Comparison of ENCODE assay signal across 9 mouse cellular contexts in genomic region chr2:27934831-27935230, GRCm38 (mm10). TPM values are rescaled to one million over a fixed set of nuclear protein-coding genes. Genes with fewer than 3 reads are reported as not detected.
DNase-seq lines count a peak whose midpoint lies in the region; ATAC-seq lines count a peak whose summit lies in the region.
"Had no signal": no experiment of that assay in that cellular context is flagged by ENCODE, and none has a peak within 500 bp of the region (broad histone marks: within the 10 kb centered on the region; RNA-seq: fewer than 3 reads in every experiment).

No protein-coding gene starts in this region.

- no peaks in the 10 kb centered on the region for H3K9me3 ChIP-seq in forebrain, embryonic 16.5 days (ENCODE audit: control insufficient read depth, low read length)
- H3K9me3 ChIP-seq in forebrain, embryonic 15.5 days, result no peaks in the 10 kb centered on the region
- H3K9me3 ChIP-seq in kidney, embryonic 16.5 days (ENCODE audit: low read length), result no peaks in the 10 kb centered on the region
- H3K9me3 ChIP-seq in heart, embryonic 15.5 days (replicated peaks), result no peaks in the 10 kb centered on the region
- H3K9me3 ChIP-seq in neural tube, embryonic 15.5 days (replicated peaks), result no peaks in the 10 kb centered on the region

- DNase-seq in kidney, postnatal 10 days, result no peak
- no peak for DNase-seq in Muller cell, postnatal 12 days (ENCODE audit: inconsistent ontology term)
- DNase-seq in right cerebral cortex, postnatal 36 days (ENCODE audit: low spot score in 2 of 2), result no peak
- DNase-seq: thymus, postnatal 14 days had no signal

- no peak overlapping the region for H3K4me3 ChIP-seq in forebrain, embryonic 16.5 days (replicated peaks; ENCODE audit: low read length)
- H3K4me3 ChIP-seq in forebrain, embryonic 15.5 days, result no peak overlapping the region
- no peak overlapping the region for H3K4me3 ChIP-seq in kidney, embryonic 16.5 days (ENCODE audit: low read length)
- no peak overlapping the region for H3K4me3 ChIP-seq in heart, embryonic 15.5 days
- H3K4me3 ChIP-seq in neural tube, embryonic 15.5 days (replicated peaks), result no peak overlapping the region

- no peaks in the 10 kb centered on the region for H3K27me3 ChIP-seq in forebrain, embryonic 16.5 days (replicated peaks; ENCODE audit: control insufficient read depth, insufficient read depth, low read length)
- H3K27me3 ChIP-seq in forebrain, embryonic 15.5 days, result no peaks in the 10 kb centered on the region
- no peaks in the 10 kb centered on the region for H3K27me3 ChIP-seq in kidney, embryonic 16.5 days (ENCODE audit: insufficient read depth, low read length)
- H3K27me3 ChIP-seq in heart, embryonic 15.5 days, result no peaks in the 10 kb centered on the region
- peaks cover 3% of the 10 kb centered on the region; the same call in 1 of the 2 replicates for H3K27me3 ChIP-seq in neural tube, embryonic 15.5 days (replicated peaks)

- H3K4me1 ChIP-seq in forebrain, embryonic 16.5 days (replicated peaks; ENCODE audit: control insufficient read depth, insufficient read depth, low read length), result peaks cover 21% of the 10 kb centered on the region
- peaks cover 21% of the 10 kb centered on the region for H3K4me1 ChIP-seq in forebrain, embryonic 15.5 days
- H3K4me1 ChIP-seq in kidney, embryonic 16.5 days (ENCODE audit: insufficient read depth, low read length), result peaks cover 33% of the 10 kb centered on the region
- peaks cover 68% of the 10 kb centered on the region for H3K4me1 ChIP-seq in heart, embryonic 15.5 days (replicated peaks)
- peaks cover 33% of the 10 kb centered on the region for H3K4me1 ChIP-seq in neural tube, embryonic 15.5 days

- WGBS in forebrain, embryonic 16.5 days, result 88% methylated on average over 9 of the region's 9 CpGs
- WGBS in forebrain, embryonic 15.5 days, result 86% methylated on average over 9 of the region's 9 CpGs
- 59% methylated on average over 9 of the region's 9 CpGs for WGBS in kidney, embryonic 16.5 days
- 24% methylated on average over 9 of the region's 9 CpGs for WGBS in heart, embryonic 15.5 days
- WGBS in neural tube, embryonic 15.5 days, result 89% methylated on average over 9 of the region's 9 CpGs

- 0 out of 2 replicates have a peak overlapping the region, but pooled peaks have one; percentile 14 for H3K27ac ChIP-seq in forebrain, embryonic 16.5 days (ENCODE audit: low read length)
- H3K27ac ChIP-seq in forebrain, embryonic 15.5 days (replicated peaks), result no peak overlapping the region
- H3K27ac ChIP-seq in kidney, embryonic 16.5 days (ENCODE audit: low read length), result peak overlapping the region; percentile 57
- H3K27ac ChIP-seq in heart, embryonic 15.5 days, result peak overlapping the region; percentile 87
- H3K27ac ChIP-seq in neural tube, embryonic 15.5 days (replicated peaks), result 0 out of 2 replicates have a peak overlapping the region, but pooled peaks have one; percentile 18

- H3K9ac ChIP-seq in forebrain, embryonic 16.5 days (replicated peaks; ENCODE audit: low read depth, low read length), result no peak overlapping the region
- no peak overlapping the region for H3K9ac ChIP-seq in forebrain, embryonic 15.5 days (replicated peaks)
- H3K9ac ChIP-seq in kidney, embryonic 16.5 days (replicated peaks; ENCODE audit: low read length), result 0 out of 2 replicates have a peak overlapping the region, but pooled peaks have one; percentile 20
- H3K9ac ChIP-seq in heart, embryonic 15.5 days, result 0 out of 2 replicates have a peak overlapping the region, but pooled peaks have one; percentile 1
- no peak overlapping the region for H3K9ac ChIP-seq in neural tube, embryonic 15.5 days (replicated peaks)

- no peak overlapping the region for H3K4me2 ChIP-seq in forebrain, embryonic 16.5 days (ENCODE audit: low read length)
- H3K4me2 ChIP-seq in forebrain, embryonic 15.5 days (replicated peaks), result no peak overlapping the region
- no peak overlapping the region for H3K4me2 ChIP-seq in kidney, embryonic 16.5 days (replicated peaks; ENCODE audit: low read depth, low read length)
- H3K4me2 ChIP-seq in heart, embryonic 15.5 days, result peak overlapping the region; percentile 36
- H3K4me2 ChIP-seq in neural tube, embryonic 15.5 days, result no peak overlapping the region

- no peaks in the 10 kb centered on the region for H3K36me3 ChIP-seq in forebrain, embryonic 16.5 days (ENCODE audit: control insufficient read depth, insufficient read depth)
- no peaks in the 10 kb centered on the region for H3K36me3 ChIP-seq in forebrain, embryonic 15.5 days
- H3K36me3 ChIP-seq in kidney, embryonic 16.5 days (ENCODE audit: insufficient read depth, low read length), result no peaks in the 10 kb centered on the region
- H3K36me3 ChIP-seq in heart, embryonic 15.5 days, result no peaks in the 10 kb centered on the region
- no peaks in the 10 kb centered on the region for H3K36me3 ChIP-seq in neural tube, embryonic 15.5 days

- no peak for ATAC-seq in forebrain, embryonic 16.5 days
- no peak for ATAC-seq in forebrain, embryonic 15.5 days (replicated peaks)
- ATAC-seq in kidney, embryonic 16.5 days (ENCODE audit: low FRiP score, low TSS enrichment), result no peak
- ATAC-seq in heart, embryonic 15.5 days (replicated peaks; ENCODE audit: insufficient number of reproducible peaks, insufficient read depth, low FRiP score, low read depth), result peak; percentile 51; the same call in 1 of the 2 replicates
- no peak for ATAC-seq in neural tube, embryonic 15.5 days (ENCODE audit: low FRiP score)

RNA-seq across cellular contexts. Expression of gene Col5a1, which starts 48.6 kb away (rescaled TPM):
- polyA plus RNA-seq in forebrain, embryonic 16.5 days (2015; fragmentation: Nextera tagmentation; extraction: Ambion mirVana), result 4.8 and 8.7 TPM in 2 replicates
- polyA plus RNA-seq in forebrain, embryonic 15.5 days (2015; fragmentation: Nextera tagmentation; extraction: Ambion mirVana), result 5.4 and 5.9 TPM in 2 replicates
- 50.1 and 55.8 TPM in 2 replicates for polyA plus RNA-seq in kidney, embryonic 16.5 days (2015; fragmentation: Nextera tagmentation; extraction: Ambion mirVana)
- 71.0 and 89.5 TPM in 2 replicates for polyA plus RNA-seq in heart, embryonic 15.5 days (2015; fragmentation: Nextera tagmentation; extraction: Ambion mirVana)
- 21.5 and 29.0 TPM in 2 replicates for polyA plus RNA-seq in neural tube, embryonic 15.5 days (2015; fragmentation: Nextera tagmentation; extraction: Ambion mirVana)

Comparison
In these comparisons a context has a peak if more than half of its experiments do, and no peak if none do; other contexts are left out.
1. H3K9ac ChIP-seq: peak in kidney, embryonic 16.5 days (single experiment) and heart, embryonic 15.5 days (single experiment); none in forebrain, embryonic 16.5 days (single experiment), forebrain, embryonic 15.5 days (single experiment) and neural tube, embryonic 15.5 days (single experiment).